Mouse (Mus musculus) neural tube, embryonic 13.5 days (tissue): Measurements from ENCODE around the gene Sept1. TPM values are rescaled to one million over a fixed set of nuclear protein-coding genes. Genes with fewer than 3 reads are reported as not detected.

Experiments used
- ATAC-seq: fragments of 200-750 bp; cut with Nextera tagmentation; 2 replicates; pipeline ENCODE4 v1.8.0; 2017; ENCODE audit warnings: low read depth, mild to moderate bottlenecking, moderate TSS enrichment, moderate library complexity
- H3K27ac ChIP-seq: fragments of 300-500 bp; sonication (generic); replicated peaks from 2 replicates; pipeline ENCODE4 v1.5.1; 2015; ENCODE audit warnings: moderate library complexity, mild to moderate bottlenecking, inconsistent platforms
- H3K27me3 ChIP-seq: fragments of 300-500 bp; sonication (generic); 2 replicates; pipeline ENCODE4 v1.6.1; 2015; ENCODE audit warnings: mild to moderate bottlenecking, inconsistent platforms
- H3K36me3 ChIP-seq: fragments of 300-500 bp; sonication (generic); 2 replicates; pipeline ENCODE4 v1.6.1; 2015; ENCODE audit warnings: mild to moderate bottlenecking, inconsistent platforms
- H3K4me1 ChIP-seq: fragments of 300-500 bp; sonication (generic); replicated peaks from 2 replicates; pipeline ENCODE4 v1.6.1; 2015; ENCODE audit warnings: inconsistent platforms
- H3K4me2 ChIP-seq: fragments of 300-500 bp; sonication (generic); 2 replicates; pipeline ENCODE4 v1.6.1; 2015; ENCODE audit warnings: inconsistent platforms, mild to moderate bottlenecking, moderate library complexity
- H3K4me3 ChIP-seq: fragments of 300-500 bp; sonication (generic); 2 replicates; pipeline ENCODE4 v1.5.1; 2015; ENCODE audit warnings: mild to moderate bottlenecking, inconsistent platforms
- H3K9ac ChIP-seq: fragments of 300-500 bp; sonication (generic); 2 replicates; pipeline ENCODE4 v1.6.1; 2015; ENCODE audit warnings: moderate library complexity, mild to moderate bottlenecking, inconsistent platforms
- H3K9me3 ChIP-seq: fragments of 300-500 bp; sonication (generic); 2 replicates; pipeline ENCODE4 v1.6.1; 2016; ENCODE audit warnings: inconsistent platforms
- WGBS: fragments of 180-500 bp; shearing (Covaris S2); methylation state at CpG from one replicate; pipeline ENCODE4 v1.1.7; 2015; 5-methylcytosine and 5-hydroxymethylcytosine counted together
- polyA plus RNA-seq: library from polyadenylated mRNA; unstranded; fragments of >200 nt; fragmentation: Nextera tagmentation; extraction: Ambion mirVana; gene quantifications from 2 replicates; pipeline ENCODE4 v1.2.1, GENCODE M21; 2015

Gene Sept1
- polyA plus RNA-seq, 1 experiment from 2014 or later, result 23.7 TPM

GRCm38 (mm10) chr7:127225147-127225995 lies 7.6 kb downstream of the Sept1 start:
- H3K9me3 ChIP-seq, result no peaks in the 10 kb centered on the region
- H3K27ac ChIP-seq, result no peak overlapping the region
- no peak overlapping the region for H3K4me3 ChIP-seq
- H3K9ac ChIP-seq, result no peak overlapping the region
- H3K36me3 ChIP-seq, result peaks cover 6% of the 10 kb centered on the region; the same call in 1 of the 2 replicates
- ATAC-seq, result no peak
- 91% methylated on average over 11 of the region's 11 CpGs for WGBS
- H3K4me1 ChIP-seq, result peaks cover 11% of the 10 kb centered on the region
- no peak overlapping the region for H3K4me2 ChIP-seq
- no peaks in the 10 kb centered on the region for H3K27me3 ChIP-seq

GRCm38 (mm10) chr7:127224616-127225015 lies 8.3 kb downstream of the Sept1 start:
- H3K36me3 ChIP-seq, result peaks cover under 1% of the 10 kb centered on the region; the same call in 1 of the 2 replicates
- H3K4me1 ChIP-seq, result peaks cover 3% of the 10 kb centered on the region; the same call in 1 of the 2 replicates
- H3K27me3 ChIP-seq, result no peaks in the 10 kb centered on the region
- H3K9ac ChIP-seq, result no peak overlapping the region
- 94% methylated on average over 6 of the region's 6 CpGs for WGBS
- H3K4me2 ChIP-seq, result no peak overlapping the region
- no peak overlapping the region for H3K27ac ChIP-seq
- no peak for ATAC-seq
- no peaks in the 10 kb centered on the region for H3K9me3 ChIP-seq
- no peak overlapping the region for H3K4me3 ChIP-seq

GRCm38 (mm10) chr7:127223515-127224478 lies 9.1 kb downstream of the Sept1 start:
- WGBS, result 90% methylated on average over 6 of the region's 6 CpGs
- no peaks in the 10 kb centered on the region for H3K36me3 ChIP-seq
- H3K4me1 ChIP-seq, result no peaks in the 10 kb centered on the region

DNA sequence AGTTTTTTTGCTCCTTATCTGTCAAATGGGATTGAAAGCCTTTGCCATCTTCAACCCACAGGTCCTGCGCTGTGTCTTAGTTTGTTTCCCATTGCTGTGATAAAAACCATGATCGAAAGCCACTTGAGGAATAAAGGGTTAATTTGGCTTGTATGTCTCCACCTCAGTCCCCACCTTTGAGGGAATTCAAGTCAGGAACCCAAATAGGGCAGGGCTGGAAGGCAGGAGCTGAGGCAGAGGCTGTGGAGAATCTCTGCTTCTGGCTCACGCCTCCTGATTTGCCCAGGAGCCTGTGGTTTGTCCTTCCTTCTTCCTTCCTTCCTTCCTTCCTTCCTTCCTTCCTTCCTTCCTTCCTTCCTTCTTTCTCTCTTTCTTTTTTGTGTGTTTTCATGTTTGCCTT lies 9.8 kb downstream of the Sept1 start:
- H3K9me3 ChIP-seq, result no peaks in the 10 kb centered on the region
- no peak overlapping the region for H3K4me2 ChIP-seq
- no peak overlapping the region for H3K4me3 ChIP-seq
- 95% methylated on average over 3 of the region's 3 CpGs for WGBS
- H3K27me3 ChIP-seq, result no peaks in the 10 kb centered on the region
- ATAC-seq, result no peak
- H3K36me3 ChIP-seq, result no peaks in the 10 kb centered on the region
- H3K9ac ChIP-seq, result no peak overlapping the region
- no peak overlapping the region for H3K27ac ChIP-seq
- H3K4me1 ChIP-seq, result no peaks in the 10 kb centered on the region

More at GRCm38 (mm10) chr7:127223515-127224478, 9.1 kb downstream of the Sept1 start:
- Histone ChIP-seq H3K27ac (no peak overlapping the region), H3K9ac (no peak overlapping the region), H3K4me2 (no peak overlapping the region), H3K9me3 (no peaks in the 10 kb centered on the region), H3K27me3 (no peaks in the 10 kb centered on the region), H3K4me3 (no peak overlapping the region)
- ATAC-seq, result no peak

GRCm38 (mm10) chr7:127220440-127220839 lies 12.5 kb downstream of the Sept1 start:
- Histone ChIP-seq H3K4me1 (no peaks in the 10 kb centered on the region), H3K4me2 (no peak overlapping the region), H3K9me3 (no peaks in the 10 kb centered on the region), H3K4me3 (no peak overlapping the region), H3K9ac (no peak overlapping the region), H3K27ac (no peak overlapping the region), H3K36me3 (no peaks in the 10 kb centered on the region), H3K27me3 (no peaks in the 10 kb centered on the region)
- no peak for ATAC-seq
- WGBS, result 83% methylated on average over 6 of the region's 6 CpGs

DNA sequence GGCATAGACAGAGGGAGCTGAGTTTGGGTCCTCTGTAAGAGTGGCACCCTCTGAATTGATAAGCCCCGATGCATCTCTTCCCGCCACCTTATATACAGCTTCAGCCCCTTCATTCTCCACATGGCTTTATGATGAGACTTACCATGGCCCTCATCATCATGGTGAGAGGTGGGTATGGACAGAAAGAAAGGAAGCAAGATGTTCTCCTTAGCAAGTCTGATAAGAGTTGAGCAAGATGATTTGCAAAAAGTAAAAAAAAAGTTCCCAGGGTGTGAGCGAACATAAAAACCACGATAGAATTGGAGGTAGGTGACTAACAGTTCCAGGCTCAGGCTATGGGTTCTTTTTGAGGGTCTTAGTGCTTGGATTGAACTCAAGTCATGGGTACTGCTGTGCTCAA lies 14.3 kb downstream of the Sept1 start:
- H3K9me3 ChIP-seq, result no peaks in the 10 kb centered on the region
- H3K4me3 ChIP-seq, result no peak overlapping the region
- H3K27ac ChIP-seq, result no peak overlapping the region
- peaks cover 8% of the 10 kb centered on the region; the same call in 1 of the 2 replicates for H3K4me1 ChIP-seq
- no peak overlapping the region for H3K4me2 ChIP-seq
- peaks cover 13% of the 10 kb centered on the region for H3K27me3 ChIP-seq
- ATAC-seq, result no peak
- no peaks in the 10 kb centered on the region for H3K36me3 ChIP-seq
- H3K9ac ChIP-seq, result no peak overlapping the region
- 92% methylated on average over 4 of the region's 4 CpGs for WGBS

DNA sequence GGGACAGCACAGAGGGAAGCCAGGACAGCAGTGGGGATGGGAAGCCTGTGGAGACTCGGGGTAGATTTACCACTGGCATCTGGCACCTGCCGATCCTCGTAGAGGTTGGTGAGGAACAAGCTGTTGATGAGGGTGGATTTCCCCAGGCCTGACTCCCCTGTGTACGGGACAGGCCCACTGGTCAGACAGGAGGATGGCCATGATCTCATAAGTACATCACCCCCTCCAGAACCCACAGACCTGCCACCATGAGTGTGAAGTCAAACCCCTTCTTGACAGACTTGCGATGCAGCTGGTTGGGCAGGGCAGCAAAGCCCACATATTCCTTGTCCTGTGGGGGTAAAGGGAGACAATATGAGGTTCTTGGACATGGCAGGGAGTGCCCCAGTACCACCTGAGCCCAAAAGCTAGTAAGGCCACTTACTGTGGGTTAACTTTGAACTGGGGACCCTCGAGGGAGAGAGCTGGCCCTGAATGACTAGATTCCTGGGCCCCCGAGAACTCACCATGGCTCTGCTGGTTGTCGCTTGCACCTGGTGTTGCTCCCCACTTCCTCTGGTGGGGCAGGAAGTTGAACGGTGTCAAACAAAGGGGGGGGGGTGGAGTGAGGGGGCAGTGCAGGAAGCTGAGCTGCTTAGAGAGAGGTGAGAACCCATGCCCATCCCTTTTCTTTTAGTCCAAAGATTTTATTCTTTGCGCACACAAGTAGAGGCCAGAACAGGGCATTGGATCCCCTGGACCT lies 14.9 kb downstream of the Sept1 start:
- H3K36me3 ChIP-seq, result no peaks in the 10 kb centered on the region
- no peak overlapping the region for H3K27ac ChIP-seq

GRCm38 (mm10) chr7:127217475-127217874 lies 15.5 kb downstream of the Sept1 start:
- Histone ChIP-seq H3K4me3 (no peak overlapping the region), H3K9ac (no peak overlapping the region), H3K27me3 (peaks cover 14% of the 10 kb centered on the region), H3K9me3 (no peaks in the 10 kb centered on the region), H3K36me3 (no peaks in the 10 kb centered on the region), H3K27ac (no peak overlapping the region), H3K4me1 (peaks cover 8% of the 10 kb centered on the region; the same call in 1 of the 2 replicates), H3K4me2 (no peak overlapping the region)
- 95% methylated on average over 6 of the region's 6 CpGs for WGBS
- no peak for ATAC-seq

More for the DNA sequence above, 14.9 kb downstream of the Sept1 start:
- H3K9me3 ChIP-seq, result no peaks in the 10 kb centered on the region
- H3K4me1 ChIP-seq, result peaks cover 8% of the 10 kb centered on the region; the same call in 1 of the 2 replicates
- ATAC-seq, result no peak
- no peak overlapping the region for H3K4me3 ChIP-seq
- H3K4me2 ChIP-seq, result no peak overlapping the region
- H3K27me3 ChIP-seq, result peaks cover 14% of the 10 kb centered on the region
- H3K9ac ChIP-seq, result no peak overlapping the region
- WGBS, result 82% methylated on average over 10 of the region's 10 CpGs

DNA sequence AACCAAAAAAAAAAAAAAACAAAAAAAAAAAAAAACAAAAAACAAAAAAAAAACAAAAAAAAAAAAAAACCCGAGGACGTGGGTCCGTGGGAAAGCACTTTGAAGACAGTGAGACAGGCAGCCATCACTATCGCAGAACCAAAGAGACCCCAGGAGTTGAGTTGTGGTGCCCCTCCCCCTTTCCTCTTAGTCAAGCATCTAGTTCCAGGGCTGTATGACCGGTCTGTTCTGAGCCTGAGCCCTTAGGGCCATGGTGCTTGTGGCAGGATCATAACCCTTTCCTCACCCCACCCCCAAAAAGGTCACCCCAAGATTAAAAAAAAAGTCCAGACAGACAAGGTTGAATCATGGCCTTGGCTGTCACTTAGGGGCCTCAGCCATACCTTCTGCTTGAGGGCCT lies 16.6 kb downstream of the Sept1 start:
- no peak overlapping the region for H3K4me2 ChIP-seq
- peaks cover 14% of the 10 kb centered on the region for H3K27me3 ChIP-seq
- H3K27ac ChIP-seq, result no peak overlapping the region
- 92% methylated on average over 5 of the region's 5 CpGs for whole genome bisulfite sequencing
- H3K4me1 ChIP-seq, result peaks cover 8% of the 10 kb centered on the region; the same call in 1 of the 2 replicates
- H3K36me3 ChIP-seq, result no peaks in the 10 kb centered on the region
- no peak overlapping the region for H3K4me3 ChIP-seq
- H3K9ac ChIP-seq, result no peak overlapping the region
- no peaks in the 10 kb centered on the region for H3K9me3 ChIP-seq
- ATAC-seq, result no peak

DNA sequence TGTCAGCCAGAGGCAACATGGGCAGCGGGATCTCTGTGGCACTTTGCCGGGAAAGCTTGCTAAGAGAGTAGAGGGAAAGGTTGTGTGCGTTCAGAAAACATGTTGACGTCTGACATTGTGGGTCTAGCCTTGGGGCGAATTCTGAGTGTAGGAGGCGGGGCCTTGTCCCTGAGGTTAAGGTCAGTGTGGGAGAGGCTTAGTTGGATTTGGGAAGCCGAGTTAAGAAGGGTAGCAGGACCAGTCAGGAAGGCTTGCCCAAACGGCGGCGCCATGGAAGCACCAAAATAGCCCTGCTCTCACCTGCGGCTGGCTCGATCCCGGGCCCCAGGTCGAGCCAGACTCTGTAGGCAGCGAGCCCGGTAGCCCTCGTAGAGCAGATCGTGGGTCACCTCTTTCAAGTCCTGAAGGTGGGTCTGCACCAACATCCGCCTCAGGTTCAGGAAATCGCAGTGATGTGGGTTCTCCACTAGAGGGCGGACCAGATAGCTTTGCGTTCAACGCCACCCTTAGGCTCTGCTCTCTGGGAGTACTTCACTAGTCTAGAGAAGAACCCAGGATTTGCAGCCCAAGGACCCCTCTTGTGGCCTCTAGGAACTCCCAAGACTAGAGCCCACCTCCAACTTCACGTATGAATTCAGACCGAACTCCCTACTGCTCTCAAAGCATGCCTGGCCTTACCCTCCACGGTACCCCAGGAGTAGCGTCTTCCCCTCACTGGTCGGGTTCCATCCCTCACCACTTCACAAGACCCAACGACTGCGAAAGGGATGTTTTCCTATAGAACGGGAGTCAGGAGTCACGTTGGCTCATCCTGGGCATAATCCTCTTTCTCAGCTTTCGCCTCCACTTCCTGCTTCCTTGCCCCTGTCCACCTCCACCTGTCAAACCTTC lies 17.7 kb downstream of the Sept1 start:
- peak; percentile 7; the same call in 1 of the 2 replicates for ATAC-seq
- Histone ChIP-seq H3K9me3 (no peaks in the 10 kb centered on the region), H3K27me3 (peaks cover 14% of the 10 kb centered on the region), H3K9ac (peak overlapping the region; percentile 49; the same call in 1 of the 2 replicates), H3K4me2 (peak overlapping the region; percentile 50), H3K27ac (no peak overlapping the region), H3K36me3 (no peaks in the 10 kb centered on the region), H3K4me3 (peak overlapping the region; percentile 28), H3K4me1 (peaks cover 8% of the 10 kb centered on the region; the same call in 1 of the 2 replicates)
- 27% methylated on average over 33 of the region's 33 CpGs for WGBS
